Mouse (Mus musculus): ENCODE data around the gene Mon1a. TPM values are rescaled to one million over a fixed set of nuclear protein-coding genes. Genes with fewer than 3 reads are reported as not detected.

Gene Mon1a
- polyA plus RNA-seq, 1 experiment from 2014 or later, result 26.0 TPM

- H3K27ac ChIP-seq, result no peak within 1 kb of the TSS
- peaks cover 9% of the 10 kb centered on the region; the same call in 1 of the 2 replicates for H3K27me3 ChIP-seq (replicated peaks)
- peaks cover 21% of the 10 kb centered on the region for H3K4me1 ChIP-seq
- H3K36me3 ChIP-seq (replicated peaks), result no peaks in the 10 kb centered on the region
- H3K9ac ChIP-seq, result peak within 1 kb of the TSS; percentile 58
- WGBS, result 13% methylated on average over 3 of the region's 3 CpGs
- peak within 1 kb of the TSS; percentile 52 for H3K4me3 ChIP-seq
- peak within 1 kb of the TSS; percentile 79 for H3K4me2 ChIP-seq
- ATAC-seq (replicated peaks), result no peak
- no peaks in the 10 kb centered on the region for H3K9me3 ChIP-seq
Observed at GRCm38 (mm10) chr9:107935374-107935773, 47.4 kb downstream of the Mon1a start, which contains the start of gene Camkv. TSS of gene Camkv (plus strand) at chr9:107935674.

DNA sequence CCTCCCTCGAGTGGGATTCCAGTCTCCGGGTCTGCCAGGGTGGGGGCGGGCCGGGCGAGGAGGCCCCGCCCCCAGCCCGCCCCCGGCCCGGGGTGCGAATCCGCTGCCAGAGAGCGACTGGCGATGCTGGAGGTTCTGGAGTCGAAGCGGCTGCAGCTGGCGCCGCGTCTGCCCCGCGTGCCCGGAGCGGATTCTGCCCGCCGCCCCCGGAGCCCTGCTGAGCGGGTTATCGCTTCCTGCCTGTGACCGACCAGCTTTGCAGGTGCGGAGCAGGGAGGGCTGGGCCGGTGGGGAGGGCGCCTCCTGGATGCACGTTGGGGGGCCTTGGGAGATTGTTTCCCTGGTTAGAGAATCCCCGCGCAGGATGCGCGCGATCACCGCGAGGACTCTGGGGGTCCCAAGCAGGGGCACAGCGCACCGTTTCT lies 47.9 kb downstream of the Mon1a start:
- Histone ChIP-seq H3K9ac (peak overlapping the region; percentile 58), H3K9me3 (no peaks in the 10 kb centered on the region), H3K27ac (no peak overlapping the region), H3K4me3 (peak overlapping the region; percentile 52), H3K27me3 (replicated peaks) (peaks cover 9% of the 10 kb centered on the region; the same call in 1 of the 2 replicates), H3K36me3 (replicated peaks) (no peaks in the 10 kb centered on the region), H3K4me2 (peak overlapping the region; percentile 79), H3K4me1 (peaks cover 21% of the 10 kb centered on the region)
- ATAC-seq (replicated peaks), result peak; percentile 46; the same call in 1 of the 2 replicates
- under 1% methylated on average over 41 of the region's 41 CpGs for WGBS

- WGBS, result under 1% methylated on average over 29 of the region's 29 CpGs
- peak overlapping the region; percentile 79 for H3K4me2 ChIP-seq
- peak overlapping the region; percentile 52 for H3K4me3 ChIP-seq
- no peaks in the 10 kb centered on the region for H3K9me3 ChIP-seq
- no peaks in the 10 kb centered on the region for H3K36me3 ChIP-seq (replicated peaks)
- H3K9ac ChIP-seq, result peak overlapping the region; percentile 58
- peak; percentile 71 for ATAC-seq (replicated peaks)
- no peak overlapping the region for H3K27ac ChIP-seq
- H3K27me3 ChIP-seq (replicated peaks), result peaks cover 9% of the 10 kb centered on the region; the same call in 1 of the 2 replicates
- peaks cover 21% of the 10 kb centered on the region for H3K4me1 ChIP-seq
Observed at GRCm38 (mm10) chr9:107936215-107936822, 48.4 kb downstream of the Mon1a start.

DNA sequence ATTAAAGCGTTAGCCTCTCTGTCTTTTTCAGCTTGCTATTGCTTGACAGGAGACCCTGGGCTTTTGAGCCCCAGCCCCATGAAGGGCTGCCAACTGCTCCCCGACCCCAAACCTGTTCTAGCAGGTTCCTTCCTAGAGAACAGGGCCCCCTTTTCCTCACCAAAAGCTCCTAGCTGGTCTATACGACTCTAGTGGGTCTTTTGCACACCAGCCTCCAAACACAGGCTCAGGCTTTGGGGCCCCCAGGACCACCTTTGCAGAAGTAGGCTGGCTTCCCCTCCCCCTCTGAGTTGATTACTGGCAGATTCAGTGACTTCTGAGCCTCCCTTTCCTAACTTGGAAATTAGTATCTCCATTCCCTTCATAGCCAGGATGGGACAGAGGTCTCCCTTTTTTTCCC lies 48.9 kb downstream of the Mon1a start:
- Histone ChIP-seq H3K27me3 (replicated peaks) (peaks cover 9% of the 10 kb centered on the region; the same call in 1 of the 2 replicates), H3K4me3 (peak overlapping the region; percentile 52), H3K9ac (peak overlapping the region; percentile 58), H3K4me1 (peaks cover 21% of the 10 kb centered on the region), H3K4me2 (peak overlapping the region; percentile 79), H3K27ac (no peak overlapping the region), H3K36me3 (replicated peaks) (no peaks in the 10 kb centered on the region), H3K9me3 (no peaks in the 10 kb centered on the region)
- no peak for ATAC-seq (replicated peaks)
- 8% methylated on average over 3 of the region's 3 CpGs for WGBS

GRCm38 (mm10) chr9:107947241-107948194 lies 59.6 kb downstream of the Mon1a start:
- no peak for ATAC-seq (replicated peaks)
- H3K4me1 ChIP-seq, result peaks cover 15% of the 10 kb centered on the region
- no peaks in the 10 kb centered on the region for H3K9me3 ChIP-seq
- H3K4me3 ChIP-seq, result no peak overlapping the region
- no peaks in the 10 kb centered on the region for H3K27me3 ChIP-seq (replicated peaks)
- no peak overlapping the region for H3K9ac ChIP-seq
- no peaks in the 10 kb centered on the region for H3K36me3 ChIP-seq (replicated peaks)
- no peak overlapping the region for H3K4me2 ChIP-seq
- H3K27ac ChIP-seq, result no peak overlapping the region
- 90% methylated on average over 31 of the region's 31 CpGs for WGBS

GRCm38 (mm10) chr9:107949184-107949921 lies 61.4 kb downstream of the Mon1a start:
- H3K36me3 ChIP-seq (replicated peaks), result no peaks in the 10 kb centered on the region
- peaks cover 15% of the 10 kb centered on the region for H3K4me1 ChIP-seq
- H3K4me2 ChIP-seq, result no peak overlapping the region
- H3K27ac ChIP-seq, result no peak overlapping the region
- H3K9me3 ChIP-seq, result no peaks in the 10 kb centered on the region
- H3K27me3 ChIP-seq (replicated peaks), result no peaks in the 10 kb centered on the region
- H3K4me3 ChIP-seq, result no peak overlapping the region
- no peak overlapping the region for H3K9ac ChIP-seq
- ATAC-seq (replicated peaks), result no peak
- 82% methylated on average over 13 of the region's 13 CpGs for WGBS

DNA sequence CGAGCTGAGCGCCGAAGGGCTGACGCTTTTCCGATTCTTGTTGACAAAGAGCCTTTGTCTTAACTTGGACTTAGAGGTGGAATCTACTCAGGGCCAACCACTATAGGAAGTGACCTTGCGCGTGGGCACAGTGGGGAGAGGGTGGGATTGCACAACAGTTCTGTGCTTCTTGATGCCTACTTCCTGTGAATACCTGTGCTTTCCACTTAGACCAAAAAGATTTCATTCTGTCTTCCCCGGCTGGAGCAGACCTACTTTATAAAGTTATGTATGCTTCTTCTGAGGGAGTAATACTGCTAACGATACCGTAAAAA lies 61.9 kb downstream of the Mon1a start, which contains the start of gene Traip:
Traip (plus strand) TSS at position 215 of the 314 bp plus-strand sequence.
- peak within 1 kb of the TSS; percentile 91 for H3K4me2 ChIP-seq
- H3K36me3 ChIP-seq (replicated peaks), result no peaks in the 10 kb centered on the region
- ATAC-seq (replicated peaks), result no peak
- H3K9me3 ChIP-seq, result no peaks in the 10 kb centered on the region
- peak within 1 kb of the TSS; percentile 83 for H3K27ac ChIP-seq
- H3K4me1 ChIP-seq, result peaks cover 15% of the 10 kb centered on the region
- H3K9ac ChIP-seq, result peak within 1 kb of the TSS; percentile 61
- 93% methylated on average over 10 of the region's 10 CpGs for WGBS
- H3K27me3 ChIP-seq (replicated peaks), result no peaks in the 10 kb centered on the region
- H3K4me3 ChIP-seq, result peak within 1 kb of the TSS; percentile 71

DNA sequence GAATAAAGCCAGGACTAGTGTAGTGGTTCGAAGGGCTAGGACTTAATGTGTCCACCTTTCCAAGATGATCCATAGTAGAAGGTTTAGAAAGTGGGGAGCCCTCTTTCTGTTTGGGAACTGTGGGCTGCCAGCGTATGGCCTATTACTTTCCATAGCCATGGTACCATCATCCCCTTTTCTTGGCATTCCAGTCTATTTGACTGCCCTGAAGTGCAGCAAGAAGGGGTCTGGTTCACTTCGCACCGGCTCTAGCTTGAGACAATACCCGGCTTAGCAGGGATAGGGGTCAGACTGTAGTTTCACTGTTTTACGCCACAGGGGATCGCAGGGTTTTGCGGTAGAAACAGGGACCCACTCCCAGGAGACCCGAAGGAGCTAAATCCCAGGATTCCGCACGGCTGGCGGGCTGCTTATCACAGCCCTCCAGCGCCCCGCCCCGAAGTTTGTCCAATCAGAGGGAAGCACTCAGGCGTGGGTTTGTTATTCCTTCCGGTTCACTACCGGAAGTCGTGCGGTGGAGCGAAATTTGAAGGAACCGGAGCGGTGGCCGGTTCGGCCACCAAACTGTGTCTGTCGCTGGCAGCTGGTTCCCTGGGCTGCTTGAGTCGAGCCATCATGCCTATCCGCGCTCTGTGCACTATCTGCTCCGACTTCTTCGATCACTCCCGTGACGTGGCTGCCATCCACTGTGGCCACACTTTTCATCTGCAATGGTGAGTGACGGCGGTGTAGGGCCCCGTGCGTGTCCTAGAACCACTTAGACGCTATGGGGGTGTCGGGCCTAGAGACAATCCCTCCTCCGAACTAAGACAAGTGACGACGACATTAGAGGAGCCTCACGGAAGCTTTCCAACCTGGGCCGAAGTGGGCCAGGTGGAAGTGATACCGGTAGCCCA lies 62.8 kb downstream of the Mon1a start:
- H3K27ac ChIP-seq, result peak overlapping the region; percentile 83
- H3K9ac ChIP-seq, result peak overlapping the region; percentile 61
- peak overlapping the region; percentile 91 for H3K4me2 ChIP-seq
- no peaks in the 10 kb centered on the region for H3K27me3 ChIP-seq (replicated peaks)
- peaks cover 15% of the 10 kb centered on the region for H3K4me1 ChIP-seq
- H3K36me3 ChIP-seq (replicated peaks), result no peaks in the 10 kb centered on the region
- 14% methylated on average over 45 of the region's 45 CpGs for WGBS
- no peaks in the 10 kb centered on the region for H3K9me3 ChIP-seq
- peak overlapping the region; percentile 71 for H3K4me3 ChIP-seq
- peak; percentile 94 for ATAC-seq (replicated peaks)

Other genes with a start within 250 kb of the Mon1a start
- 31.8 and 40.4 TPM in 2 replicates for gene Slc38a3, start 218.6 kb upstream of the Mon1a start, polyA plus RNA-seq (2015; fragmentation: Nextera tagmentation; extraction: Ambion mirVana)
- gene Gnat1, start 208.4 kb upstream of the Mon1a start, polyA plus RNA-seq (2015; fragmentation: Nextera tagmentation; extraction: Ambion mirVana), result 2.1 and 2.2 TPM in 2 replicates
- 26.0 and 31.2 TPM in 2 replicates for gene Sema3f, start 177.7 kb upstream of the Mon1a start, polyA plus RNA-seq (2015; fragmentation: Nextera tagmentation; extraction: Ambion mirVana)
- 280 and 292 TPM in 2 replicates for gene Rbm5, start 117.2 kb upstream of the Mon1a start, polyA plus RNA-seq (2015; fragmentation: Nextera tagmentation; extraction: Ambion mirVana)
- gene Rbm6, start 14.9 kb upstream of the Mon1a start, polyA plus RNA-seq (2015; fragmentation: Nextera tagmentation; extraction: Ambion mirVana), result 99.8 and 120 TPM in 2 replicates
- 1.7 and 1.9 TPM in 2 replicates for gene Mst1r, start 18.7 kb downstream of the Mon1a start, polyA plus RNA-seq (2015; fragmentation: Nextera tagmentation; extraction: Ambion mirVana)
- gene Actl11, start 40.3 kb downstream of the Mon1a start, polyA plus RNA-seq (2015; fragmentation: Nextera tagmentation; extraction: Ambion mirVana), result not detected in 2 replicates
- 66.7 and 67.3 TPM in 2 replicates for gene Camkv, start 47.5 kb downstream of the Mon1a start, polyA plus RNA-seq (2015; fragmentation: Nextera tagmentation; extraction: Ambion mirVana)
- gene Traip, start 62.0 kb downstream of the Mon1a start, polyA plus RNA-seq (2015; fragmentation: Nextera tagmentation; extraction: Ambion mirVana), result 10.1 and 10.2 TPM in 2 replicates
- 5.9 and 6.7 TPM in 2 replicates for gene Uba7, start 87.4 kb downstream of the Mon1a start, polyA plus RNA-seq (2015; fragmentation: Nextera tagmentation; extraction: Ambion mirVana)
- 0.88 and 1.6 TPM in 2 replicates for gene Gm20661, start 94.9 kb downstream of the Mon1a start, polyA plus RNA-seq (2015; fragmentation: Nextera tagmentation; extraction: Ambion mirVana)
- gene Inka1, start 97.7 kb downstream of the Mon1a start, polyA plus RNA-seq (2015; fragmentation: Nextera tagmentation; extraction: Ambion mirVana), result 15.1 and 17.1 TPM in 2 replicates
- 1.8 and 2.5 TPM in 2 replicates for gene Cdhr4, start 104.3 kb downstream of the Mon1a start, polyA plus RNA-seq (2015; fragmentation: Nextera tagmentation; extraction: Ambion mirVana)
- 0.50 and 0.60 TPM in 2 replicates for gene Gm20662, start 108.2 kb downstream of the Mon1a start, polyA plus RNA-seq (2015; fragmentation: Nextera tagmentation; extraction: Ambion mirVana)
- gene Ip6k1, start 114.3 kb downstream of the Mon1a start, polyA plus RNA-seq (2015; fragmentation: Nextera tagmentation; extraction: Ambion mirVana), result 119 and 124 TPM in 2 replicates
- 19.6 and 22.0 TPM in 2 replicates for gene Gmppb, start 161.1 kb downstream of the Mon1a start, polyA plus RNA-seq (2015; fragmentation: Nextera tagmentation; extraction: Ambion mirVana)
- gene Amigo3, start 165.0 kb downstream of the Mon1a start, polyA plus RNA-seq (2015; fragmentation: Nextera tagmentation; extraction: Ambion mirVana), result 3.5 and 3.6 TPM in 2 replicates
- not detected in 2 replicates for gene Mst1, start 192.3 kb downstream of the Mon1a start, polyA plus RNA-seq (2015; fragmentation: Nextera tagmentation; extraction: Ambion mirVana)
- 54.7 and 55.0 TPM in 2 replicates for gene Rnf123, start 195.2 kb downstream of the Mon1a start, polyA plus RNA-seq (2015; fragmentation: Nextera tagmentation; extraction: Ambion mirVana)
- 54.7 and 61.3 TPM in 2 replicates for gene Apeh, start 206.5 kb downstream of the Mon1a start, polyA plus RNA-seq (2015; fragmentation: Nextera tagmentation; extraction: Ambion mirVana)

Measured in midbrain, embryonic 15.5 days (tissue).